Mouse (Mus musculus) embryonic fibroblast, embryonic 13.5 days (primary cell): ENCODE measurements around the gene Atp2a3.

Experiments used
- CTCF ChIP-seq: IDR thresholded peaks from 2 replicates; pipeline ENCODE4 v1.5.1; 2011; ENCODE audit warnings: mild to moderate bottlenecking, control low read depth, low read length, moderate library complexity, borderline replicate concordance; ENCODE audit not compliant: insufficient read depth
- POLR2A ChIP-seq: IDR thresholded peaks from 2 replicates; pipeline ENCODE4 v1.6.1; 2011; ENCODE audit warnings: low read depth, mild to moderate bottlenecking, control low read depth, low read length, moderate library complexity

DNA sequence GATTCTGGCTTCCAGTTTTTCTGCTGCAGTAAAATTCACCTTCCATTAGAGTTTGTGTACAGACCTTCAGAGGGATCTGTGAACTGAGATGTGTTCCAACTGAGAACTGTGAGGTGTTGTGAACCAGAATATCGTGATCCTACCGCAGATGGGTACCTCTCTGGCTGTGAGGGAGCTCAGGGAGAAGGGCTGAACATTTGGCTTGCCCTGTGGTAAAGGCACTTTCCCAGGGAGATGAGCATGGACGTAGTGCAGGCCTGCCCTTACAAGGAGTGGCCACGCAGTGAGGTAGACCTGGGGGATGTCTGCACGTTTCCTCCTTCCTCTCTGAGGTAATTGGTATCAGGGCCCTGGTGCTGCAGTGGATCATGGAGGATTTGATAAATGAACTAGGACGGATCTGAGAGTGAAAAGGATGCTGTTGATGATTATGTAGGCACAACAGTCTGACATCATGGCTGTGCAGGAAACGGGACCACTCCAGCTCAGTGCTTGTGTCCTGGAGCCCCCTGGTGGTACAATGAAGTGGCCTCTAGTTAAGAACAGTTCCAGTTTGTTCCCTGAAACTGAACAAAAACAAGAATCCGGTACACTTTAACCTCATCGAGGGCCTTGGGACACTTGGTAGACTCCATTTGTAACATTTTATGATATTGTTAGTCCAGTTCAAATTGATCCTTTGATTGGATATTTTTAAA, 78.3 kb downstream of the Atp2a3 start:
- peak; percentile 65; the same call in 1 of the 2 replicates for TF ChIP-seq CTCF
- no peak for TF ChIP-seq POLR2A
